Mouse (Mus musculus): Measurements from ENCODE around the gene Prrg2. TPM values are rescaled to one million over a fixed set of nuclear protein-coding genes. Genes with fewer than 3 reads are reported as not detected.
"Not testable (repeated sequence)": the region's sequence is repeated elsewhere in the genome, so short reads cannot be mapped to it uniquely, and the experiment has no call there.

Prrg2 gene
- total RNA-seq (2017) = 6.6 and 6.7 TPM in 2 replicates

DNA sequence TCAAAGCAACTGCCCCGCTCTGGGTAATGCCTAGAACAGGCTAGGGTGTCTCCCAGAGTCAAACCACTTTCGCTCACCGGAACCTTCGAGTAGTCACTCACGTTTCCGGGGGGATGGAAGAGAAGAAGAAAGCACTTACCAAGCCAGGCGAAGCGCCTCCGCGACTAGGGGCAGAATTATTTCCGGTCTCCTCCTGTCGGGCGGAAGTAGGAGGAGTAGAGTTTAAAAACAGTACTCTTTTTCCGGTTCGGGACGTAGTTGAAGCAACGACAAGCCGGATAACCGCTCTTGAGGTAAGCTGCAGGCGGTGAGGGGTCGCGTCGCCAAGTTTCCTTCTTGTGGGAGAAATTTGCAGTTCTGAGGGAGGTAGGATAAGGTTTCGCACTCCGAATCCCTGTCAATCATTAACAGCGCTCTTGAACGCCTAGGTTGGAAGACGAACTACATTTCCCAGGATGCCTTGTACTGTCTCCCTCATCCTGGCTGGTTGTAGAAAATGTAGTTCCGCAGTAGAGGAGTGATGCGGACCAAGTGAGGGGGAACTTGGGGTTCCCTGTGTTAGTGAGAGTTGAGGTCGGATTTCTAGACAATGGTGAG, at the start of gene Prrg2, which contains the start of gene Nosip:
TSS of gene Prrg2 (minus strand) at position 439 of the 597 bp plus-strand sequence.
TSS of gene Nosip (plus strand) at position 191 of the 597 bp plus-strand sequence.
- ATAC-seq (replicated peaks in 1 of 2; ENCODE audit: insufficient read depth in 1 of 2, low FRiP score in 2 of 2, low TSS enrichment in 1 of 2, low read depth in 1 of 2, poor library complexity in 2 of 2, severe bottlenecking in 2 of 2) = peak; percentile 92 to 95

DNA sequence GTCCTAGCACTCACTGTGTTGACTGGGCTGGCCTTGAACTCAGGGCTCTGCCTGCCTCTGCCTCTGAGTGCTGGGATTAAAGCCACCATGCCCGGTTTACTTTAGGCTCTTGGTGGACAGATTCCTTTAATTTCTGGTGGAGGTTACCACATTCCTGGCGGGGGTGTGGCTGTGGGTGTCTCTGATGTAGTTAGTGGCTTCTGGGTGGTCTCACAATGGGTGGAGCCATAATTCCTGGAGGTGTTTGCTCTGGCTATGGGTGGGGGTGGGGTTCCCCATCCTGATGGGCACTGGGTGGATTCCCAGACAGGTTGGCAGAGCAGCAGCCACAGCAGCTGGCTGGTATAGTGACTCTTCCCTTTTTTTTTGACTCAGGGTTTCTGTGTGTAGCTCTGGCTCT, 49.5 kb upstream of the Prrg2 start:
- ATAC-seq (replicated peaks in 1 of 2; ENCODE audit: insufficient read depth in 1 of 2, low FRiP score in 2 of 2, low TSS enrichment in 1 of 2, low read depth in 1 of 2, poor library complexity in 2 of 2, severe bottlenecking in 2 of 2) = no peak

DNA sequence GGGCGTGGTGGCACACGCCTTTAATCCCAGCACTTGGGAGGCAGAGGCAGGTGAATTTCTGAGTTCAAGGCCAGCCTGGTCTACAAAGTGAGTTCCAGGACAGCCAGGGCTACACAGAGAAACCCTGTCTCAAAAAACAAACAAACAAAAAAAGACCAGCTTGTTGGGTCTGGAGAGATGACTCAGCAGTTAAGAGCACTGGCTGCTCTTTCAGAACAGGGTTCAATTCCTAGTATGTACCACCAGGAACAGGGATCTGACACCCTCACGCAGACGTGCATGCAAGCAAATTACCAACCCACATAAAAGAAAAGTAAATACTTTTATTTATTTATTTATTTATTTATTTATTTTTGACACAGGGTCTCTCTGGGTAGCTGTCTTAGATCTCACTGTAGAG, 47.6 kb upstream of the Prrg2 start:
- ATAC-seq (replicated peaks in 1 of 2; ENCODE audit: insufficient read depth in 1 of 2, low FRiP score in 2 of 2, low TSS enrichment in 1 of 2, low read depth in 1 of 2, poor library complexity in 2 of 2, severe bottlenecking in 2 of 2) = not testable (repeated sequence)

DNA sequence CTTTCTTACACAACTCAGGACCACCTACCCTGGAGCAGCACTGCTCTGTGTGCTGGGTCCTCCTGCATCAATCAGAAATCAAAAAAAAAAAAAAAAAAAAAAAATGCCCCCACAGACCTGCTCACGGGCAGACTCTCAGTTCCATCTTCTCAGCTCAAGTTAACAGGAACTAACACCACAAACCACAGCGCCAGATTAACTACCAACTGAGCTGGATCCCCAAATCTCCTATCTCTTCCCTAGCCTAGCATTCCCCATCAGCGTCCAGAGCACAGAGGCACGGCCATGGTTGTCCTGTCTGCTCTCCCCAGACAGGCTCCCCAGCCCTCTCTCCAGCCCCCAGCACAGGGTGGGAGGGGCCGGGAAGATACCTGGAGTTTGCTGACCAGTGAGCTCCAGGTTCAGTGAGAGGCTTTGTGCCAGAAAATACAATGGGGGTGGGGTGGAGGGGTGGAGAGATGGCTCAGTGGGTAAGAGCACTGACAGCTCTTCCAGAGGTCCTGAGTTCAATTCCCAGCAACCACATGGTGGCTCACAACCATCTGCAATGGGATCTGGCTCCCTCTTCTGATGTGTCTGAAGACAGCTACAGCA, 44.7 kb upstream of the Prrg2 start:
- no peak for ATAC-seq (replicated peaks in 1 of 2; ENCODE audit: insufficient read depth in 1 of 2, low FRiP score in 2 of 2, low TSS enrichment in 1 of 2, low read depth in 1 of 2, poor library complexity in 2 of 2, severe bottlenecking in 2 of 2)

DNA sequence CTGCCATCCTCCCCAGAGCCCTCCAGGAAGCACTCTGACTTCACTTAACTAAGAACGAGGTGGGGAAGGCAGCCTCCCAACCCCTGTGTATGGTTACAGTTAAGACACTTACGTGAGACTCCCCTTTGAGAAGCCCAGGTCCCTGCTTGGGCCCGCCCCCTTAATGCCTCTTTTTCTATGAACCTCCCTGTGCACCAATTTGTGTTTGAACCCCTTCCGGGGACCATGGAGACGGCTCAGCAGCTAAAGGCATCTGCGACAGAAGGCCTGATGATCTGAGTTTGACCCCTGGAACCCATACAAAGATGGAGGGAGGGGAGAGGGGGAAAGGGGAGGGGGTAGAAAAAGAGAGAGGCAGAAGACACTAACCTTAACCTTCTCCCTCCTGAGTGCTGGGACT, 44.0 kb upstream of the Prrg2 start:
- ATAC-seq (replicated peaks in 1 of 2; ENCODE audit: insufficient read depth in 1 of 2, low FRiP score in 2 of 2, low TSS enrichment in 1 of 2, low read depth in 1 of 2, poor library complexity in 2 of 2, severe bottlenecking in 2 of 2) = no peak

DNA sequence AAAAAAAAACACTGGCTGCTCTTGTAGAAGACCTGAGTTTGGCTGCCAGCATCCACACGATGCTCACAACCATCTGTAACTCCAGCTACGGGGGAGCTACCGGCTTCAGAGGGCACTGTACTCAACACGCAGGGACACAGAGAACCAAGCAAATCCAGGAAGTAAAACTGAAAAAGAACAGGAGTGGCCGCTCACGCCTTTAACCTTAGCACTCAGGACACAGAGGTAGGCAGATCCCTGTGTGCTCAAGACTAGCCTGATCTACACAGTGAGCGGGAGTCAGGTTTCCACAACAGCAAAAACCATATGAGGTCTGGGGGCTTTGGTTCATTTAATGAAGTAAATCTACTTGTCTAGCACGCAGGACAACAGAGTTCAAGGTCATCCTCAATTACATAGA, 43.0 kb upstream of the Prrg2 start:
- no peak for ATAC-seq (replicated peaks in 1 of 2; ENCODE audit: insufficient read depth in 1 of 2, low FRiP score in 2 of 2, low TSS enrichment in 1 of 2, low read depth in 1 of 2, poor library complexity in 2 of 2, severe bottlenecking in 2 of 2)

DNA sequence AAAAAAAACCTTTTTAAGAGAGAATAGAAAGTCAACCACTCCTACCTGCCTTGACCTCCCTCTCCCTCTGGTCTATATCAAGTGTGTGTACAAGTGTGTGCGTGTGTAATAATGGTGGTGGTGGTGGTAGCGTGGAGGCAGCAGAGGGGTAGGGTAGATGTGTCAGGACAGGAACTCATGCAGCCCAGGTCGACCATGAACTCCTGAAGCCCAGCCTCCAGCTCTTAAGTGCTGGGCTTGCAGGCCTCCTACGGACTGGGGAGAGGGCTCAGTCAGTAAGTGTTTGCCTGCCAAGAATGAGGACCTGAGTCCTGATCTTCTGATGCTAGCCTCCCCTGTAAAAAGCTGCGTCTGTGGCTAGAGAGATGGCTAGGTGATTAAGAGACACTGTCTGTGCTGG, 42.5 kb upstream of the Prrg2 start:
- no peak for ATAC-seq (replicated peaks in 1 of 2; ENCODE audit: insufficient read depth in 1 of 2, low FRiP score in 2 of 2, low TSS enrichment in 1 of 2, low read depth in 1 of 2, poor library complexity in 2 of 2, severe bottlenecking in 2 of 2)

DNA sequence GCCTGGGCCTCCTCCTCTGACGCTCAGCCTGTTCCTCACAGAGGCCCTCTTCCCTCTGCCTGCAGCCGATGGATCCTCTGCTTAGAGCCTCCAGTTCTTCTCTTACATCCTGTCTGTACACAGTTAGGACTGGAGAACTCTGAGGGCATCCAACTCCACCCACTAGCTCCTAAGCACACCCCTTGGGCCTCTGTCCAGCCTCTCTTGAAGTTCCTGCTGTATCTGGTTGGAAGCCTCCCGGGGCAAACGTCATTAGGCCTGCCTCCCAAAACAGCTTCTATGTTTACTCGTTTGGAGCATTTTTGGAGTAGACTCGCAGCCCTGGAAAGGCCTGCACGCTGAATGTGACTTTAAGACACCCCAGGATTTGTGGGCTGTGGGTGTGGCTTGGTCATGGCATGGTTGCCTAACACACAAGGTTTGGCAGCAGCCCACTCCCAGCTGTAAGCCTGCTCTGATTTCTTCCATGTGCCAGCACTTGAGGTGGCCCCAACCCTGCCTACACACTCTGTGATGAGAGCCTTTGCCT, 41.2 kb upstream of the Prrg2 start, which contains the start of gene Fcgrt:
TSS of gene Fcgrt (minus strand) at position 200 of the 529 bp plus-strand sequence.
- ATAC-seq (replicated peaks in 1 of 2; ENCODE audit: insufficient read depth in 1 of 2, low FRiP score in 2 of 2, low TSS enrichment in 1 of 2, low read depth in 1 of 2, poor library complexity in 2 of 2, severe bottlenecking in 2 of 2) = peak; percentile 86 to 94

DNA sequence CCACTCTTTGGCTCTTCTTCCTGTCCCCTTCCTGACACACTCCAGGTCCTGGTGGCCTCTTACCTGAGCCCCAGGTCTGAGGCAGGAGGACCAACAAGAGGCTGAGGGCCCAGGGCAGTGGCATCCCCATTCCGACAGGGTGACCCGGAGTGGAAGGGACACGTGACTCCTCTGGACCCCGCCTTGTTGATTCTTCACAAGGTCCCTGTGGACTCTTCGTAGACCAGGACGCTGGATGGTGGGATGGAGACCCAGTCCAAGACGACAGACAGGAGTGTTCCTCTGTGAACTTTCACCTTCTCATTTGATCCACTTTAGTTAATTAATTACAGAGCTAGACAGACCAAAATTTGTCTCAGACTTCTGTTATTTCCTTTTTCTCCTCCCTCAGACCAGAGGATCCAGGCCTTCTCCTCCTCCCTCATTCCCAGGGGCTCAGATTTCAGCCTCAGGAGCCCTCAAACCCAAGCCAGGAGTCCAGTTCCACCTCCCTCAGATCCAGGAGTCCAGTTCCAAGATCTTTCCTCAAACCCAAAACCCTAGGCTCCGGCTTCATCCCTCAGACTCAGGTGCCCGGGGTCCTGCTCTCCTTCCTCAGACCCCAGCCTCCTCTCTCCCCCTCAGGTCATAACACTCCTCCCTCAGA, 40.6 kb upstream of the Prrg2 start:
- ATAC-seq (replicated peaks in 1 of 2; ENCODE audit: insufficient read depth in 1 of 2, low FRiP score in 2 of 2, low TSS enrichment in 1 of 2, low read depth in 1 of 2, poor library complexity in 2 of 2, severe bottlenecking in 2 of 2) = no peak

DNA sequence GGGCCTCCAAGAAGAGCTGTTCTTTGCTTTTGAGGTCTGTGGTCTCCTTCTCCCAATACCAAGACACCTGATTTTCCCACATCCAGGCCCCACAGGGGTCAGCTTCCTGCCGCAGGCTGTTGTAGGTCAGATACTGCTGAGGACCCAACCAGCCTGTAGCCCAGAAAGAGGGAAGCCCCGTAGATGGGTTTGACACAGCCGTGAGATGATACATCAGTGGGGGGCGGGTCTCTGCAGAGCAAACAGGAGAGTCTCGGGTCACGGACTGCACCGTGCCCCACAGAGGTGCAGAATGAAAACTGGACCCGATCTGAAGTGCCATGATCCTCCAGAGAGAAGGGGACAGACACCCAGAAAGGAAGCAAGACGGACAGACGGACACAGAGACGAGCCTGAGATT, 40.0 kb upstream of the Prrg2 start:
- no peak for ATAC-seq (replicated peaks in 1 of 2; ENCODE audit: insufficient read depth in 1 of 2, low FRiP score in 2 of 2, low TSS enrichment in 1 of 2, low read depth in 1 of 2, poor library complexity in 2 of 2, severe bottlenecking in 2 of 2)

DNA sequence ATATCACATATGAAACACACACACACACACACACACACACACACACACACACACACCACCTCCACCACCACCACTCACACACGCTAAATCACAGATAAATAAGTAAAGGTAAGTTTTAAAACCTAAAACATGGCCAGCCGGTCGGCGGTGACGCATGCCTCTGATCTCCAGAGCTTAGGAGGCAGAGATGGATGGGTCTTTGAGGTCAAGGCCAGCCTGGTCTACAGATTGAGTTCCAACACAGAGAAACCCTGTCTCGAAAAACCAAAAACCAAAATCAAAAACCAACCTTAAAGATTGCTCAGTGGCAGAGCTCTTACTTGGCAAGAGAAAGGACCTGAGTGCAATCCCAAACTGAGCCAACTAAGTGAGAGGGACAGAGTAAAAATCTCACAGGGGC, 37.6 kb upstream of the Prrg2 start:
- ATAC-seq (replicated peaks in 1 of 2; ENCODE audit: insufficient read depth in 1 of 2, low FRiP score in 2 of 2, low TSS enrichment in 1 of 2, low read depth in 1 of 2, poor library complexity in 2 of 2, severe bottlenecking in 2 of 2) = no peak

DNA sequence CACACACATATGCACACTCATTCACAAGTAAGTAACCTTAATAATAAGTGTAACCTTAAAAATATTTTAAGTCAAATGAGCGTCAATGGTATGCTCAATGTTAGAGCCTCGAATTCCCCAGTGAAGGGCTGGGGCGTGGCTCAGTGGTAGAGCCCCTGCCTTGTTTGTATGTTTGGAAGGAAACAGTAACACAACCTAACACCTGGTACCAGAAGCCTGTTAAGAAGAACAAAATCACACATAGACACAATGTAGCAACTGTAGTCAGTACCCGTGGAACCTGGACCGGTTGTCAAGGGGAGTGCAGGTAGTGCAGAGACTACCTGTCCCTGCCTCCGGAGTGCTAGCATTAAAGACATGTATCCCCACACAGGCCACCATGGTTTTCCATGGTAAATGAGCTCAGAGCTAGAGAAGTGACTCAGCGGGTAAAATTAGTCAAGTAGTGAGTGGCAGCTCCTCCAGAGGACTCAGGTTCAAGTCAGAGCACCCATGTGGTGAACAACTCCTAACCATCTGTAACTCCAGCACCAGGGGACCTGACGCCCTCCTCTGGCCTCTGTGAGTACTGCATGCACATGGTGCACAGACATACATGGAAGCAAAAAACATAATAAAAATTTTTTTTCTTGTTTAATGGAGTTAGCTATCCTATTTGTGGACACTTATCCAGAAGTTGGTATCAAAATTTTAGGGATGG, 36.2 kb upstream of the Prrg2 start:
- no peak for ATAC-seq (replicated peaks in 1 of 2; ENCODE audit: insufficient read depth in 1 of 2, low FRiP score in 2 of 2, low TSS enrichment in 1 of 2, low read depth in 1 of 2, poor library complexity in 2 of 2, severe bottlenecking in 2 of 2)

DNA sequence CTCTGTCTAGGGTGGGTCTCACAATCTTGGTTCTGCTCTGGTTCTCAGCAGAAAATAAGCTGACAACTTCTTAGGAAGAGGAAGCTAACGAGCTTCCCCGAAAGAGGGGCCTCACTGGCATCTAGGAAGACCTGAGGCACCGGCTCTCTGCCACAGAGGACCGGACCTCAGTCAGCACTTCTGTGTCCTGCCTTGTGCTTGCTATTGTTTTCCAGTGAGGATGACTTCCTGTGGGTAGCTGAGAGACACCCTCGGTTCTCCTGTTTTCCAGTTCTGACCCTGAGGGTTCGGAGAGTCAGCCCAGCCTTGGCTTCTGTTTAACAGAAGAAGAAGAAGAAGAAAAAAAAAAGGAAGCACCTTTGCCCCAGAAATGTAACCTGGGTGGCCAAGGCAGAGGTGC, 35.0 kb upstream of the Prrg2 start:
- peak in 1 of 2 experiments; percentile 29; a peak in 1 of 4 replicates for ATAC-seq (replicated peaks in 1 of 2; ENCODE audit: insufficient read depth in 1 of 2, low FRiP score in 2 of 2, low TSS enrichment in 1 of 2, low read depth in 1 of 2, poor library complexity in 2 of 2, severe bottlenecking in 2 of 2)

DNA sequence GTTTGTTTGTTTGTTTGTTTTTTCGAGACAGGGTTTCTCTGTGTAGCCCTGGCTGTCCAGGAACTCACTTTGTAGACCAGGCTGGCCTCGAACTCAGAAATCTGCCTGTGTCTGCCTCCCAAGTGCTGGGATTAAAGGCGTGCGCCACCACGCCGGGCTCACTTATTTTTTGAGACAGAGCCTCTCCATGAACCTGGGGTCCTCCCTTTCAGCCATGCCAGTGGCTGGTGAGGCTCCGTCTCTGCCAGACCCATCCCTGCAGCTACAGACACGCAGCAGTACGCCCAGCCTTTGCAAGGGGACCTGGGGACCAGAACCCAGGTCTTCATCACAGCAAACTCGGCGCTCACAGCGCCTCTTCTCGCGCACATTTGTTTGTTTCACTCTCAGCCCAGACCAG, 33.5 kb upstream of the Prrg2 start:
- ATAC-seq (replicated peaks in 1 of 2; ENCODE audit: insufficient read depth in 1 of 2, low FRiP score in 2 of 2, low TSS enrichment in 1 of 2, low read depth in 1 of 2, poor library complexity in 2 of 2, severe bottlenecking in 2 of 2) = not testable (repeated sequence)

DNA sequence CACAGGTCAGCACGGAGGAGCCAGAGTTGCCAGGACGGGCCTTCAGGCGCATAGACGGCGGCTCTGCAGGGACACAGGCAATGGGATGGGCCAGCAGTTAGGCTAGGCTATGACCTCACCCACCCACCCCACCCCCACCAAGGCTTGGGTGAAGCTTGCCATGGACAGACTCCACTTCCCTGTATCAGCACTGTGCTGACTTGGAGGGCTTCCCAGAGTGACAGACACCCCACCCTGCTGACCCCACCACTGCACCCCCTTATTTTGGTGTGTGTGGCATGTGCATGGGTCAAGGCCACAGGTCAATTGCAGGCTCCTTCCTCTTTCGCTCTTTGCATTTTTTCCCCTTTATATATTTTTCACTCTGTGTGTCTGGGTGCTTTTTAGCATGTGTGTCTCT, 32.9 kb upstream of the Prrg2 start:
- no peak for ATAC-seq (replicated peaks in 1 of 2; ENCODE audit: insufficient read depth in 1 of 2, low FRiP score in 2 of 2, low TSS enrichment in 1 of 2, low read depth in 1 of 2, poor library complexity in 2 of 2, severe bottlenecking in 2 of 2)

DNA sequence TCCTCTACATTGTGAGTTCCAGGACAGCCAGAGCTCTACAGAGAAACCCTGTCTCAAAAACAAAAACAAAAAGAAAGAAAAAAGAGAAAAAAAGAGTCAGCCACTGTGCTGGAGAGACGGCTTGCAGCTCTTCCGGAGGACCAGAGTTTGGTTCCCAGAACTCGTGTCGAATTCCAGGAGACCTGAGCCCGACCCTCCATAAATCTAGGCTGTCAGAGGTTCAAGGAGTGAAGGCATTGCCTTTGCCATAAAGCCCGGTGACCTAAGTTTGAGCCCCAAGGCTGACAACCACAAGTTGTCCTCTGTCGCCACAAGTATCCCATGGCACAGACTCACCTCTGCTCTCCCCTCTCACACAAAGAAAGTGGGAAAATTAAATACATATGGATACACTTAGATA, 31.6 kb upstream of the Prrg2 start:
- no peak for ATAC-seq (replicated peaks in 1 of 2; ENCODE audit: insufficient read depth in 1 of 2, low FRiP score in 2 of 2, low TSS enrichment in 1 of 2, low read depth in 1 of 2, poor library complexity in 2 of 2, severe bottlenecking in 2 of 2)

DNA sequence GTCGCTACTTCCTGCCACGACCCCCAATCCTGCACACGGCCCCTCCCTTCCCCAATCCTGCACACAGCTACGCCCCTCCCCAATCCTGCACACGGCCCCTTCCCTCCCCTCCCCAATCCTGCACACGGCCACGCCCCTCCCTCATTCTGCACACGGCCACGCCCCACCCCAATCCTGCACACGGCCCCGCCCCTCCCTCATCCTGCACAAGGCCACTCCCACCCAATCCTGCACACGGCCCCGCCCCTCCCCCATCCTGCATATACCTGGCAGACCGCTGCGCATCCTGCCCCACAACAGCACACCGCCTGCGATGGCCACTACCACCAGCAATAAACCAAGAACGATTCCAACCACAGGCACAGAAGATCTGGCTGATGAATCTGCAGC, 31.0 kb upstream of the Prrg2 start:
- no peak for ATAC-seq (replicated peaks in 1 of 2; ENCODE audit: insufficient read depth in 1 of 2, low FRiP score in 2 of 2, low TSS enrichment in 1 of 2, low read depth in 1 of 2, poor library complexity in 2 of 2, severe bottlenecking in 2 of 2)

Data from hematopoietic stem cell, adult 5-6 weeks (primary cell).